Mouse (Mus musculus): ENCODE results near the gene Cltc. TPM values are rescaled to one million over a fixed set of nuclear protein-coding genes. Genes with fewer than 3 reads are reported as not detected.

Gene Cltc
- polyA plus RNA-seq, 1 experiment: 72.0 TPM

GRCm38 (mm10) chr11:86646885-86647459 lies 110.4 kb downstream of the Cltc start:
- peaks cover under 1% of the 10 kb centered on the region; the same call in 1 of the 2 replicates for H3K4me1 ChIP-seq (ENCODE audit: control insufficient read depth, insufficient read depth, low read length)
- WGBS: 88% methylated on average over 3 of the region's 3 CpGs
- no peak overlapping the region for H3K27ac ChIP-seq (ENCODE audit: control insufficient read depth, insufficient read depth, low read depth, low read length, poor library complexity)
- no peak for TF ChIP-seq CTCF (IDR thresholded peaks at IDR 0.05; ENCODE audit: control insufficient read depth, insufficient read depth, low read length)
- no peak for TF ChIP-seq POLR2A (IDR thresholded peaks at IDR 0.05; ENCODE audit: borderline replicate concordance, control insufficient read depth, low read depth, low read length)
- H3K4me3 ChIP-seq (replicated peaks; ENCODE audit: control insufficient read depth, low read depth, low read length): no peak overlapping the region

DNA sequence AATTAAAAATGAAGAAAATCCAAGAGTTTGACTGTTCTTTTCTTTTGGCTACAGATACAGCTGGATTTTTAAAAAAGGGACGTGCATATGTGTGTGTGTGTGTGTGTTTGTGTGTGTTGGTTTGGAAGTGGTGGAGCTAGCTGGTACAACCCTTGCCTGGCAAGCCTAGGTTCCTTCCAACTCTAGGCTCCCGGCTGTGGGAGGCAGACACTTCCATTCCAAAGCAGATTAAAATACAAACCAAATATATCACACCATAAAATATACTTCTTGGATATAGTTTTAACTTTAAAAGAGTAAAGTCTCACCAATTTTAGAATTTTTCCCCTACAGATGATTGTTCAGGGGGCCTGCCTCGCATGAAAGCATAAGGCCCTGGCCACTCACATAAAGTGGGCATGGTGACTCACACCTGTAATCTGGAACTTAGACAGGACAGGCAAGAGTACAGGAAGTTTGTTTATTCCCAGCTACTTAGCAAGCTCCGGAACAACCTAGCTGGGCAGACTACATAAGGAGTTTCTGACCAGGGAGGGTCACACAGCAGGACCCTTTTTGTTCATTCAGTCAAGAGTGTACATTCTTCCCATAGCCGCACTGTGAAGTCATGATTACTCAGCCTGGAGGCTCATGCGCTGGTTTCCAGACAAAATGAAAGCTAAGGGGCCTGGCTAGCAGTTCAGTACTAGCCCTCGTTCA lies 111.1 kb downstream of the Cltc start:
- no peak overlapping the region for H3K4me3 ChIP-seq (replicated peaks; ENCODE audit: control insufficient read depth, low read depth, low read length)
- 89% methylated on average over 7 of the region's 7 CpGs for WGBS
- no peak overlapping the region for H3K27ac ChIP-seq (ENCODE audit: control insufficient read depth, insufficient read depth, low read depth, low read length, poor library complexity)
- H3K4me1 ChIP-seq (ENCODE audit: control insufficient read depth, insufficient read depth, low read length): no peaks in the 10 kb centered on the region
- TF ChIP-seq POLR2A (IDR thresholded peaks at IDR 0.05; ENCODE audit: borderline replicate concordance, control insufficient read depth, low read depth, low read length): no peak
- no peak for TF ChIP-seq CTCF (IDR thresholded peaks at IDR 0.05; ENCODE audit: control insufficient read depth, insufficient read depth, low read length)

GRCm38 (mm10) chr11:86644553-86644952 lies 112.8 kb downstream of the Cltc start:
- TF ChIP-seq POLR2A (IDR thresholded peaks at IDR 0.05; ENCODE audit: borderline replicate concordance, control insufficient read depth, low read depth, low read length): no peak
- WGBS: 90% methylated on average over 4 of the region's 4 CpGs
- H3K4me3 ChIP-seq (replicated peaks; ENCODE audit: control insufficient read depth, low read depth, low read length): no peak overlapping the region
- H3K27ac ChIP-seq (ENCODE audit: control insufficient read depth, insufficient read depth, low read depth, low read length, poor library complexity): no peak overlapping the region
- no peaks in the 10 kb centered on the region for H3K4me1 ChIP-seq (ENCODE audit: control insufficient read depth, insufficient read depth, low read length)

Other genes with a start within 250 kb of the Cltc start
- 12.1 and 31.4 TPM in 2 replicates for gene Rps6kb1, start 212.8 kb downstream of the Cltc start, polyA plus RNA-seq (2011; ENCODE audit: insufficient read depth, insufficient read length, low replicate concordance, missing spikeins)
- 5.3 and 13.6 TPM in 2 replicates for gene Tubd1, start 212.6 kb downstream of the Cltc start, polyA plus RNA-seq (2011; ENCODE audit: insufficient read depth, insufficient read length, low replicate concordance, missing spikeins)
- gene Vmp1, start 73.7 kb downstream of the Cltc start, polyA plus RNA-seq (2011; ENCODE audit: insufficient read depth, insufficient read length, low replicate concordance, missing spikeins): 65.9 and 88.4 TPM in 2 replicates
- 12.2 and 14.3 TPM in 2 replicates for gene Ptrh2, start 73.6 kb downstream of the Cltc start, polyA plus RNA-seq (2011; ENCODE audit: insufficient read depth, insufficient read length, low replicate concordance, missing spikeins)
- gene Dhx40, start 50.2 kb upstream of the Cltc start, polyA plus RNA-seq (2011; ENCODE audit: insufficient read depth, insufficient read length, low replicate concordance, missing spikeins): 7.1 and 18.2 TPM in 2 replicates
- gene Ypel2, start 236.1 kb upstream of the Cltc start, polyA plus RNA-seq (2011; ENCODE audit: insufficient read depth, insufficient read length, low replicate concordance, missing spikeins): 3.4 and 4.7 TPM in 2 replicates